In genomic region chr8:46543191-46543590, GRCm38 (mm10) we compare ENCODE assay signal across 16 mouse cellular contexts. TPM values are rescaled to one million over a fixed set of nuclear protein-coding genes. Genes with fewer than 3 reads are reported as not detected.
A peak's percentile ranks its signal among the peaks of the same experiment; 100 is the strongest.
DNase-seq lines count a peak whose midpoint lies in the region; ATAC-seq and TF ChIP-seq lines count a peak whose summit lies in the region.
"Had no signal": no experiment of that assay in that cellular context is flagged by ENCODE, and none has a peak within 500 bp of the region (broad histone marks: within the 10 kb centered on the region; RNA-seq: fewer than 3 reads in every experiment).

No protein-coding gene starts in this region.

- no peak overlapping the region for H3K27ac ChIP-seq in lung, postnatal 0 days (ENCODE audit: low read length)
- H3K27ac ChIP-seq: embryonic facial prominence, embryonic 12.5 days; heart, embryonic 10.5 days; hindbrain, postnatal 0 days; kidney, embryonic 15.5 days; neural tube, embryonic 13.5 days had no signal

- DNase-seq in layer of hippocampus, adult 9-11 months, result peak; percentile 34
- DNase-seq in layer of hippocampus, postnatal 10 days (ENCODE audit: low spot score in 2 of 2), result no peak
- DNase-seq in T-cell, adult 2 months (ENCODE audit: low spot score), result peak; percentile 77
- peak; percentile 95 for DNase-seq in lung, postnatal 0 days (ENCODE audit: low spot score)
- peak; percentile 7 to 17 for DNase-seq in thymus, postnatal 10 days (ENCODE audit: low spot score in 2 of 2)
- DNase-seq in embryo, embryonic 10 days (ENCODE audit: low spot score), result no peak
- DNase-seq in kidney, postnatal 14 days, result no peak
- DNase-seq: adrenal gland, adult 2 months; cerebellum, adult 9-11 months; spleen, adult 18-20 months had no signal

- H3K36me3 ChIP-seq in lung, postnatal 0 days (ENCODE audit: insufficient read depth, low read length), result no peaks in the 10 kb centered on the region
- H3K36me3 ChIP-seq: embryonic facial prominence, embryonic 12.5 days; heart, embryonic 10.5 days; kidney, embryonic 15.5 days; neural tube, embryonic 13.5 days had no signal

- H3K9ac ChIP-seq in lung, postnatal 0 days (replicated peaks; ENCODE audit: low read depth), result no peak overlapping the region
- H3K9ac ChIP-seq: embryonic facial prominence, embryonic 12.5 days; kidney, embryonic 15.5 days; neural tube, embryonic 13.5 days had no signal

- no peaks in the 10 kb centered on the region for H3K27me3 ChIP-seq in lung, postnatal 0 days (replicated peaks; ENCODE audit: insufficient read depth, low read length)
- H3K27me3 ChIP-seq: embryonic facial prominence, embryonic 12.5 days; kidney, embryonic 15.5 days; neural tube, embryonic 13.5 days had no signal

- peak; percentile 79 for ATAC-seq in lung, postnatal 0 days
- ATAC-seq: hindbrain, postnatal 0 days; midbrain, embryonic 16.5 days had no signal

- no peaks in the 10 kb centered on the region for H3K9me3 ChIP-seq in lung, postnatal 0 days (ENCODE audit: low read length)
- H3K9me3 ChIP-seq: embryonic facial prominence, embryonic 12.5 days; heart, embryonic 10.5 days; kidney, embryonic 15.5 days; neural tube, embryonic 13.5 days had no signal

- peaks cover 4% of the 10 kb centered on the region; the same call in 1 of the 2 replicates for H3K4me1 ChIP-seq in lung, postnatal 0 days (ENCODE audit: insufficient read depth, low read depth, low read length)

- no peak for TF ChIP-seq CTCF in lung, postnatal 0 days (IDR thresholded peaks at IDR 0.05)

- WGBS in lung, postnatal 0 days, result 53% methylated on average over 7 of the region's 7 CpGs

- no peak overlapping the region for H3K4me3 ChIP-seq in lung, postnatal 0 days (ENCODE audit: low read depth, low read length)
- H3K4me3 ChIP-seq: embryonic facial prominence, embryonic 12.5 days; heart, embryonic 10.5 days; kidney, embryonic 15.5 days; neural tube, embryonic 13.5 days had no signal

- H3K4me2 ChIP-seq in lung, postnatal 0 days (replicated peaks; ENCODE audit: low read depth, low read length), result 0 out of 2 replicates have a peak overlapping the region, but pooled peaks have one; percentile 1
- H3K4me2 ChIP-seq: embryonic facial prominence, embryonic 12.5 days; kidney, embryonic 15.5 days; neural tube, embryonic 13.5 days had no signal

- TF ChIP-seq EP300 in lung, postnatal 0 days (IDR thresholded peaks at IDR 0.05), result no peak

RNA-seq across cellular contexts. Expression of gene Cenpu, which starts 8.6 kb away (rescaled TPM):
- 1 to 10 TPM; 3.2 to 5.1 TPM for total RNA-seq in layer of hippocampus, postnatal 10 days (2021)
- polyA plus RNA-seq in lung, postnatal 0 days (2015; fragmentation: Nextera tagmentation; extraction: Ambion mirVana), result 6.1 and 6.9 TPM in 2 replicates

Comparison
In these comparisons a context has a peak if more than half of its experiments do, and no peak if none do; other contexts are left out.
1. DNase-seq: peak in layer of hippocampus, adult 9-11 months (single experiment), T-cell, adult 2 months (single experiment), lung, postnatal 0 days (single experiment) and thymus, postnatal 10 days (2 of 2); none in layer of hippocampus, postnatal 10 days (0 of 2), embryo, embryonic 10 days (single experiment) and kidney, postnatal 14 days (single experiment).